Mouse (Mus musculus) bone marrow, adult 2 months (tissue): ENCODE data around the gene Tapbp.

Experiments
- CTCF ChIP-seq: fragments of 200-500 bp; IDR thresholded peaks from 2 replicates; pipeline ENCODE4 v1.5.1; 2011; ENCODE audit warnings: low read length, control low read depth; ENCODE audit not compliant: control insufficient read depth, insufficient read depth
- POLR2A ChIP-seq: fragments of 200-500 bp; IDR thresholded peaks from 2 replicates; pipeline ENCODE4 v1.6.1; 2011; ENCODE audit warnings: low read depth, mild to moderate bottlenecking, control low read depth, low read length, borderline replicate concordance; ENCODE audit not compliant: control insufficient read depth

DNA sequence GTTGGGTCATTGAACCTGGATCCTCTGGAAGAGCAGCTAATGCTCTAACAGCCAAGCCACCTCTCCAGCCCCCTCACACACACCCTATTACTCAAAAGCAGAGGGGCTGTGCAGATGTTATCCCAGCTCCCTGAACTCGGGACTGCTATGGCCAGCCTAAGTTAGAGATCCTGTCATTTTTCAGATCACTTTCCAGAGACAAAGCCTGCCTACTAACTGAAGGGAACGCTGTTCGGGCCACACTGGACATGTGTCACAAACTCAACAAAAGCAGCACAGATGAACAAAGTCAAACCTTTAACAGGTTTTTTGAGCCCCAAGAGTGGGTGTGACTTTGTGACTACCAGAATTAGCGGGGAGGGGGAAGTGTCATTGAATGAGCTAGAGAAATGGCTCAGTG is 37.2 kb downstream of the Tapbp start:
- TF ChIP-seq CTCF (no peak), POLR2A (no peak)
